Mouse (Mus musculus) heart, embryonic 12.5 days (tissue): ENCODE data around the gene Gnptg. TPM values are rescaled to one million over a fixed set of nuclear protein-coding genes. Genes with fewer than 3 reads are reported as not detected.

ENCODE experiments used
- ATAC-seq: fragments of 200-750 bp; cut with Nextera tagmentation; 2 replicates; pipeline ENCODE4 v1.8.0; 2017; ENCODE audit warnings: moderate TSS enrichment, moderate library complexity; ENCODE audit not compliant: insufficient number of reproducible peaks, low FRiP score
- H3K27ac ChIP-seq: fragments of 300-500 bp; sonication (generic); 2 replicates; pipeline ENCODE4 v1.5.1; 2016; ENCODE audit warnings: mild to moderate bottlenecking, moderate library complexity; ENCODE audit not compliant: poor library complexity, severe bottlenecking
- H3K27me3 ChIP-seq: fragments of 300-500 bp; sonication (generic); replicated peaks from 2 replicates; pipeline ENCODE4 v1.6.1; 2016; ENCODE audit warnings: mild to moderate bottlenecking, moderate library complexity
- H3K36me3 ChIP-seq: fragments of 300-500 bp; sonication (generic); 2 replicates; pipeline ENCODE4 v1.6.1; 2016; ENCODE audit warnings: mild to moderate bottlenecking, moderate library complexity
- H3K4me1 ChIP-seq: fragments of 300-500 bp; sonication (generic); replicated peaks from 2 replicates; pipeline ENCODE4 v1.6.1; 2016; ENCODE audit warnings: mild to moderate bottlenecking
- H3K4me2 ChIP-seq: fragments of 300-500 bp; sonication (generic); 2 replicates; pipeline ENCODE4 v1.6.1; 2016; ENCODE audit warnings: mild to moderate bottlenecking, moderate library complexity
- H3K4me3 ChIP-seq: fragments of 300-500 bp; sonication (generic); 2 replicates; pipeline ENCODE4 v1.5.1; 2016; ENCODE audit warnings: mild to moderate bottlenecking
- H3K9ac ChIP-seq: fragments of 300-500 bp; sonication (generic); 2 replicates; pipeline ENCODE4 v1.6.1; 2016; ENCODE audit warnings: mild to moderate bottlenecking, moderate library complexity
- H3K9me3 ChIP-seq: fragments of 300-500 bp; sonication (generic); replicated peaks from 2 replicates; pipeline ENCODE4 v1.6.1; 2016; ENCODE audit warnings: mild to moderate bottlenecking, moderate library complexity
- WGBS: fragments of 180-500 bp; shearing (Covaris S2); methylation state at CpG from one replicate; pipeline ENCODE4 v1.1.7; 2016; 5-methylcytosine and 5-hydroxymethylcytosine counted together
- polyA plus RNA-seq: library from polyadenylated mRNA; unstranded; fragments of >200 nt; fragmentation: Nextera tagmentation; extraction: Ambion mirVana; gene quantifications from 2 replicates; pipeline ENCODE4 v1.2.1, GENCODE M21; 2016

The Gnptg gene
- polyA plus RNA-seq = 25.0 TPM in 2 replicates

- ATAC-seq = peak; percentile 88
- under 1% methylated on average over 79 of the region's 80 CpGs for WGBS
Measured at GRCm38 (mm10) chr17:25239695-25240636, at the start of gene Gnptg, which contains the start of gene Tsr3. Gene Gnptg, minus strand, starts transcription at chr17:25240124. Gene Tsr3, plus strand, starts transcription at chr17:25240170.

GRCm38 (mm10) chr17:25288842-25289241, 48.9 kb upstream of the Gnptg start:
- H3K4me3 ChIP-seq = no peak overlapping the region
- no peak for ATAC-seq
- WGBS = 23% methylated on average over 4 of the region's 4 CpGs

More at GRCm38 (mm10) chr17:25239695-25240636, at the start of gene Gnptg, which contains the start of gene Tsr3:
- Histone ChIP-seq H3K9me3 (no peaks in the 10 kb centered on the region), H3K36me3 (peaks cover 47% of the 10 kb centered on the region), H3K9ac (peak within 1 kb of the TSS; percentile 99), H3K4me3 (peak within 1 kb of the TSS; percentile 100), H3K4me1 (peaks cover 20% of the 10 kb centered on the region), H3K4me2 (peak within 1 kb of the TSS; percentile 100), H3K27ac (peak within 1 kb of the TSS; percentile 71), H3K27me3 (no peaks in the 10 kb centered on the region)

GRCm38 (mm10) chr17:25285033-25285432, 45.1 kb upstream of the Gnptg start:
- H3K9me3 ChIP-seq = peaks cover 3% of the 10 kb centered on the region; the same call in 1 of the 2 replicates
- no peaks in the 10 kb centered on the region for H3K27me3 ChIP-seq
- ATAC-seq = 0 out of 2 replicates have a peak, but pooled peaks have one; percentile 48
- no peak overlapping the region for H3K27ac ChIP-seq
- H3K4me2 ChIP-seq = no peak overlapping the region
- WGBS = 25% methylated on average over 3 of the region's 3 CpGs
- no peak overlapping the region for H3K4me3 ChIP-seq
- H3K36me3 ChIP-seq = no peaks in the 10 kb centered on the region
- H3K4me1 ChIP-seq = no peaks in the 10 kb centered on the region; the same call in 1 of the 2 replicates
- no peak overlapping the region for H3K9ac ChIP-seq

More at GRCm38 (mm10) chr17:25288842-25289241, 48.9 kb upstream of the Gnptg start:
- no peaks in the 10 kb centered on the region; the same call in 1 of the 2 replicates for H3K4me1 ChIP-seq
- no peak overlapping the region for H3K9ac ChIP-seq
- H3K9me3 ChIP-seq = no peaks in the 10 kb centered on the region
- no peaks in the 10 kb centered on the region for H3K36me3 ChIP-seq
- 0 out of 2 replicates have a peak, but pooled peaks cover 6% of the 10 kb centered on the region for H3K27me3 ChIP-seq
- no peak overlapping the region for H3K27ac ChIP-seq
- H3K4me2 ChIP-seq = no peak overlapping the region

GRCm38 (mm10) chr17:25282133-25282532, 42.2 kb upstream of the Gnptg start:
- H3K27ac ChIP-seq = no peak overlapping the region
- ATAC-seq = peak; percentile 55; the same call in 1 of the 2 replicates
- no peak overlapping the region for H3K4me3 ChIP-seq
- H3K4me1 ChIP-seq = no peaks in the 10 kb centered on the region; the same call in 1 of the 2 replicates
- 28% methylated on average over 11 of the region's 11 CpGs for WGBS
- no peak overlapping the region for H3K9ac ChIP-seq
- H3K4me2 ChIP-seq = peak overlapping the region; percentile 30; the same call in 1 of the 2 replicates
- H3K9me3 ChIP-seq = peaks cover 3% of the 10 kb centered on the region; the same call in 1 of the 2 replicates
- H3K36me3 ChIP-seq = no peaks in the 10 kb centered on the region
- H3K27me3 ChIP-seq = no peaks in the 10 kb centered on the region

- no peaks in the 10 kb centered on the region for H3K27me3 ChIP-seq
- no peak overlapping the region for H3K9ac ChIP-seq
- H3K4me2 ChIP-seq = no peak overlapping the region
- H3K4me3 ChIP-seq = no peak overlapping the region
- H3K36me3 ChIP-seq = no peaks in the 10 kb centered on the region
- no peaks in the 10 kb centered on the region for H3K9me3 ChIP-seq
- WGBS = 95% methylated on average over 3 of the region's 3 CpGs
- peaks cover 18% of the 10 kb centered on the region for H3K4me1 ChIP-seq
- H3K27ac ChIP-seq = no peak overlapping the region
- ATAC-seq = no peak
Measured at GRCm38 (mm10) chr17:25275833-25276232, 35.9 kb upstream of the Gnptg start.

- H3K4me3 ChIP-seq = peak within 1 kb of the TSS; percentile 98
- peak within 1 kb of the TSS; percentile 99 for H3K9ac ChIP-seq
- H3K9me3 ChIP-seq = no peaks in the 10 kb centered on the region
- 82% methylated on average over 9 of the region's 9 CpGs for WGBS
- H3K4me1 ChIP-seq = peaks cover 28% of the 10 kb centered on the region
- no peaks in the 10 kb centered on the region for H3K27me3 ChIP-seq
- ATAC-seq = no peak
- peak within 1 kb of the TSS; percentile 95 for H3K4me2 ChIP-seq
- peak within 1 kb of the TSS; percentile 98 for H3K27ac ChIP-seq
- peaks cover 6% of the 10 kb centered on the region; the same call in 1 of the 2 replicates for H3K36me3 ChIP-seq
Measured at GRCm38 (mm10) chr17:25274571-25275346, 34.8 kb upstream of the Gnptg start, which contains the start of gene Ube2i. Gene Ube2i, minus strand, starts transcription at chr17:25274622.

- Histone ChIP-seq H3K9ac (peak overlapping the region; percentile 99), H3K9me3 (no peaks in the 10 kb centered on the region), H3K4me2 (peak overlapping the region; percentile 95), H3K27ac (peak overlapping the region; percentile 98), H3K27me3 (no peaks in the 10 kb centered on the region), H3K4me3 (peak overlapping the region; percentile 98), H3K36me3 (peaks cover 14% of the 10 kb centered on the region), H3K4me1 (peaks cover 31% of the 10 kb centered on the region)
- peak; percentile 90 for ATAC-seq
- WGBS = 1% methylated on average over 43 of the region's 45 CpGs
Measured at GRCm38 (mm10) chr17:25273706-25274501, 34.0 kb upstream of the Gnptg start.

- ATAC-seq = peak; percentile 92
- WGBS = 1% methylated on average over 92 of the region's 92 CpGs
- peaks cover 22% of the 10 kb centered on the region for H3K36me3 ChIP-seq
Measured at GRCm38 (mm10) chr17:25272951-25273705, 33.2 kb upstream of the Gnptg start.

GRCm38 (mm10) chr17:25272326-25272725, 32.4 kb upstream of the Gnptg start:
- Histone ChIP-seq H3K27me3 (no peaks in the 10 kb centered on the region), H3K9me3 (no peaks in the 10 kb centered on the region), H3K4me1 (peaks cover 31% of the 10 kb centered on the region), H3K4me2 (peak overlapping the region; percentile 95), H3K36me3 (peaks cover 30% of the 10 kb centered on the region), H3K27ac (peak overlapping the region; percentile 98), H3K4me3 (peak overlapping the region; percentile 98), H3K9ac (peak overlapping the region; percentile 99)
- 0 out of 2 replicates have a peak, but pooled peaks have one; percentile 10 for ATAC-seq
- WGBS = 0% methylated on average over 10 of the region's 10 CpGs

More at GRCm38 (mm10) chr17:25272951-25273705, 33.2 kb upstream of the Gnptg start:
- Histone ChIP-seq H3K4me1 (peaks cover 31% of the 10 kb centered on the region), H3K27me3 (no peaks in the 10 kb centered on the region), H3K27ac (peak overlapping the region; percentile 98), H3K9me3 (no peaks in the 10 kb centered on the region), H3K4me2 (peak overlapping the region; percentile 95), H3K4me3 (peak overlapping the region; percentile 98), H3K9ac (peak overlapping the region; percentile 99)
